Mouse (Mus musculus) midbrain, embryonic 11.5 days (tissue): ENCODE data around the gene Gas7. TPM values are rescaled to one million over a fixed set of nuclear protein-coding genes. Genes with fewer than 3 reads are reported as not detected.

Source experiments
- ATAC-seq: fragments of 200-750 bp; cut with Nextera tagmentation; 2 replicates; pipeline ENCODE4 v1.8.0; 2017; ENCODE audit warnings: moderate TSS enrichment, moderate library complexity; ENCODE audit not compliant: low FRiP score
- DNase-seq: peaks from one replicate; pipeline ENCODE4 v3.0.0; 2015; ENCODE audit warnings: low spot score; ENCODE audit errors: missing footprints
- H3K27ac ChIP-seq: fragments of 300-500 bp; sonication (generic); 2 replicates; pipeline ENCODE4 v1.5.1; 2014; ENCODE audit warnings: low read depth, low read length
- H3K27me3 ChIP-seq: fragments of 300-500 bp; sonication (generic); 2 replicates; pipeline ENCODE4 v1.6.1; 2014; ENCODE audit warnings: mild to moderate bottlenecking, low read length, moderate library complexity, mixed read lengths; ENCODE audit not compliant: control insufficient read depth, insufficient read depth
- H3K36me3 ChIP-seq: fragments of 300-500 bp; sonication (generic); 2 replicates; pipeline ENCODE4 v1.6.1; 2014; ENCODE audit warnings: mild to moderate bottlenecking, low read length, moderate library complexity, mixed read lengths; ENCODE audit not compliant: control insufficient read depth, insufficient read depth
- H3K4me1 ChIP-seq: fragments of 300-500 bp; sonication (generic); 2 replicates; pipeline ENCODE4 v1.6.1; 2014; ENCODE audit warnings: low read length; ENCODE audit not compliant: control insufficient read depth, insufficient read depth
- H3K4me2 ChIP-seq: fragments of 300-500 bp; sonication (generic); 2 replicates; pipeline ENCODE4 v1.6.1; 2014; ENCODE audit warnings: mild to moderate bottlenecking, moderate library complexity
- H3K4me3 ChIP-seq: fragments of 300-500 bp; sonication (generic); 2 replicates; pipeline ENCODE4 v1.5.1; 2014; ENCODE audit warnings: low read depth, low read length
- H3K9ac ChIP-seq: fragments of 300-500 bp; sonication (generic); 2 replicates; pipeline ENCODE4 v1.6.1; 2014; ENCODE audit warnings: low read length
- H3K9me3 ChIP-seq: fragments of 300-500 bp; sonication (generic); 2 replicates; pipeline ENCODE4 v1.6.1; 2016; ENCODE audit warnings: low read length; ENCODE audit not compliant: control insufficient read depth
- WGBS: fragments of 180-500 bp; shearing (Covaris S2); extraction: QIAGEN DNeasy Blood & Tissue Kit; methylation state at CpG from one replicate; pipeline ENCODE4 v1.1.7; 2014; 5-methylcytosine and 5-hydroxymethylcytosine counted together
- polyA plus RNA-seq: library from polyadenylated mRNA; unstranded; fragments of >200 nt; fragmentation: Nextera tagmentation; extraction: Ambion mirVana; gene quantifications from 2 replicates; pipeline ENCODE4 v1.2.1, GENCODE M21; 2014

The Gas7 gene
- polyA plus RNA-seq, 1 experiment from 2014 or later = 2.8 TPM

DNA sequence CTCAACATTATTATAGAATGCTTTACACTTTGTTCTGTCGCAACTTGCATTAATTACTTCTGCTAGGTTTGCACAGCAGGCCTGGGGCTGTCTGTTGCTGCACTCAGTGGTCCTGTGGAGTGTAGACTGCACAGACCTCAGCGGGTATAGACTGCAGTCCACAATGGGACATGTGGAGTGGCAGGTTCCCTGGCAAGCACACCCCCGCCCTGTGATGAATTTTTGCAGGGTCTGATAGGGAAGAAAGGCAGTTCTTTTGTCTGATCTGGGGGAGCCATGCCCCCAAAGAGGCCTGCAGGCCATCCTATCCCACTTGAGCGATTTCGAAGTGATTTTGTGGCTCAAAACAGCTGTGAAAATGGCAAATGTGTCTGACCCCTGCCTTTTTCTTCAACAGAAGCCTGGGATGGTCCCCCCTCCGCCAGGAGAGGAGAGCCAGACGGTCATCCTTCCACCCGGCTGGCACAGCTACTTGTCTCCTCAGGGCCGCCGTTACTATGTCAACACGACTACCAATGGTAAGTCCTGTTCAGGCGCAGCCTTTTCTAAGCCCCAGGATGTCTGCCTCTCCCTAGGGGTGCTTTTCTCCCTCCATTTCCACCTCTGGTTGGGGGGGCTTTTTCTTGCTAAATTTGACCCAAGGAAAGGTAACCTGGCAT lies 147.6 kb downstream of the Gas7 start:
- Histone ChIP-seq H3K36me3 (no peaks in the 10 kb centered on the region), H3K4me2 (no peak overlapping the region), H3K4me3 (no peak overlapping the region), H3K27me3 (no peaks in the 10 kb centered on the region), H3K9me3 (no peaks in the 10 kb centered on the region), H3K9ac (no peak overlapping the region), H3K4me1 (peaks cover 5% of the 10 kb centered on the region), H3K27ac (peak overlapping the region; percentile 35; the same call in 1 of the 2 replicates)
- WGBS = 49% methylated on average over 12 of the region's 12 CpGs
- ATAC-seq = no peak
- DNase-seq = peak; percentile 82

DNA sequence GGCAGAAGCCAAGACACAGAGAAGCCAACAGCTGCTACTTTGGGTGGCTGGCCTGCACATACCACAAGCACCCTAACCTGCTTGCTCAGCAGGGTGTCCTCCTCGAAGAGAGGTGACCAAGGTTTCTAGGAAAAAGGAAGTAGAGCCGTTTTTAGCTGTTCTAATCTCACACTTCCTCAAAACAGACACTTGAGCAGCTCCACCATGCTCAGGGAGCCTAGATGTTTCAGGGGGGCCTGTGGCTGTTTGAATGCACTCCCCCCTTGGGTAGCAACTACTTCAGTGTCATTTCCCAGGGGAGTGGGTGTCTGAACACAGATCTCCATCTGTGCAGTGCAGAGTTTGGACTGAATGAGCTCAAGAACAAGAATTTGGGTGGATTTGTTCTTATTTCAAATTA lies 149.2 kb downstream of the Gas7 start:
- H3K27ac ChIP-seq = no peak overlapping the region
- H3K36me3 ChIP-seq = no peaks in the 10 kb centered on the region
- ATAC-seq = no peak
- H3K9ac ChIP-seq = no peak overlapping the region
- WGBS = 80% methylated on average over 2 of the region's 2 CpGs
- H3K4me1 ChIP-seq = peaks cover 5% of the 10 kb centered on the region
- no peak overlapping the region for H3K4me3 ChIP-seq
- no peak for DNase-seq
- H3K4me2 ChIP-seq = no peak overlapping the region
- no peaks in the 10 kb centered on the region for H3K9me3 ChIP-seq
- no peaks in the 10 kb centered on the region for H3K27me3 ChIP-seq

DNA sequence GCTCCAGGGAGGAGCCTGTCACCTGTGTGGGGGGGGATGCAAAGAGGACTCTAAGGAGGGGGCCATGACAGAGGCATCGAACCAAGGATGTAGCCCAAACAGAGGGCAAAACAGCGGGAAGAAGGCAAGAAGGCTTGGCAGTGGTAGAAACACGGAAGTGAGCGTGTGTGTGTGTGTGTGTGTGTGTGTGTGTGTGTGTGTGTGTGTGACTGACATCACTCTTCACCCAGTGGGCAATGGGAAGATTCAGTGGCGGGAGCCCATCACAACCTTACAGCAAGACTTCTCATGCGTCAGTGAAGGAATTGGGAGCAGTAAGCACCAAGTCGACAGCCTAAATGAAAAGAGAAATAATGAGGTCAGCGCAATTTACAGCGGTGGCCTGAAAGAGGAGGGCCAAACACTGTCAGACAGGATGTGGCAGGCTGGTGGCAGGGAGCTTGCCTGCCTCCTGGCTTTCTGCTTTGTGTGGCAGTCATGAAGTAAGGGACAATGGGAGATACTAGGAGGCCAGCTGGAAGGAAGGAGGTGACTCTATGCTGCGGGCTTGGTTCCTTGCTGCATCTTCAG lies 153.0 kb downstream of the Gas7 start:
- no peak overlapping the region for H3K9ac ChIP-seq
- ATAC-seq = no peak
- H3K9me3 ChIP-seq = no peaks in the 10 kb centered on the region
- H3K4me2 ChIP-seq = no peak overlapping the region
- WGBS = 91% methylated on average over 10 of the region's 10 CpGs
- H3K27me3 ChIP-seq = no peaks in the 10 kb centered on the region
- no peak overlapping the region for H3K4me3 ChIP-seq
- no peaks in the 10 kb centered on the region for H3K4me1 ChIP-seq
- no peak for DNase-seq
- H3K36me3 ChIP-seq = no peaks in the 10 kb centered on the region
- H3K27ac ChIP-seq = no peak overlapping the region

DNA sequence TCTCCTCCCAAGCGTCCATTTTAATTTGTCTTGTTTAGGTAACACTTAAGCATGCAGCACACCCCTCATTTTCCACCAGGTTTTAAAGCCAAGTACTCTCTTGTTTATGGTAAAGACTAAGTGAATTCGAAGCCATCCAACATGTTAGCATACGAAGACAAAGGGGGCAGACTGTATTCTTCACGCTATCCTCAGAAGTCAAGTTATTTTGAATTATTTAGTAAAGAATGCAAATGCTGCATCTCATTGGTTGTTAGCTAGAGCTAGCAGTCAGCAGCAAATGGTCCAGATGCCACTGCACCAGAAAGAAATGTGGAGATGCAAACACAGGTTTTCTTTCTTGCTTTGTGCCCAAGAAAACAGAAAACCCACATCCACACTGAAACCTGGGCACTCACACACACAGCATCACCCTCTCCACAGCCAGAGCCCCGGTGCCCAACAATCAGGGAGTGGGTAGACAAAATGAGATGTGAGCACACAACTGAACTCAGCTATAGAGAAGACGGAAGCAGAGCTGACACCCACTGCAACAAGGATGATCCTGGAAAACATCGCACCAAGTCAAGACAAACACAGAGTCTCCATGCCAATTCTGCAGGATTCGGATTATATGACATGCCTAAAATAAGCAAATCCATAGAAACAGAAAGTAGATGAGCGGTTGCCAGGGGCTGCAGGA lies 157.1 kb downstream of the Gas7 start:
- Histone ChIP-seq H3K9ac (no peak overlapping the region), H3K4me2 (no peak overlapping the region), H3K9me3 (no peaks in the 10 kb centered on the region), H3K27me3 (no peaks in the 10 kb centered on the region), H3K4me1 (no peaks in the 10 kb centered on the region), H3K4me3 (no peak overlapping the region), H3K27ac (no peak overlapping the region), H3K36me3 (no peaks in the 10 kb centered on the region)
- 87% methylated on average over 9 of the region's 9 CpGs for WGBS
- DNase-seq (no peak), ATAC-seq (no peak)

DNA sequence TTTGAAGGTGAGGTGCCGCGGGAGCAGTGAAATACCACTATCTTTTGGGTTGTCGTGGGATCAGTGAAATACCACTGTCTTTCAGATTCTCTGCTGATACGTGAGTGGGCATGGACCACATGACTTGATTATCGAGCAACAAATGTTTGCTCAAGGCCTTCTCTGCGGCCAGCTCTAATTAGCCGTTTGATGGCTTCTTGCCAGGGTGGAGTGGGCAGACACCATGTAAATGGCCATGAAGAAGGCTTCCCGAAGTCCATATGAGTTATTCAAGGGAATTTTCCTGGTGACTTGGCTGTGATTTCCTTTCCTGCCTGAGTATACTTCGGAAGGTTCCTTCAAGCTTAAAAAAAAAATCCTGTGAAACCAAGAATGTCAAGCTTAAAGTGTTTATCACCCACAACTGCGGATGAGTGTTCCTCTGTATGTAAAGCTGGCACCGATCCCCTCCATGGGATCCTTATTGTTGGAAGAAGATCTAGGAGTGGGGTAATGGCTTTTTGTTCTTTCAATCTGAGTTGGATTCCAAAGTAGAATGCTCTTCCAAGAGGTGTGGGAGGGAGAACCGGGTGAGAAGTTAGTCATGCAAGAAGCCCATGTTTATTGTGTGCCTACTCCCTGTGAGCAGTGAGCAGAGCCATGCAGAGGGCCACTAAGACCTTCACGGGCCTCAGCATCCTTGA lies 161.5 kb downstream of the Gas7 start:
- Histone ChIP-seq H3K27ac (no peak overlapping the region), H3K36me3 (no peaks in the 10 kb centered on the region), H3K4me3 (no peak overlapping the region), H3K9ac (no peak overlapping the region), H3K27me3 (no peaks in the 10 kb centered on the region), H3K4me1 (no peaks in the 10 kb centered on the region), H3K4me2 (no peak overlapping the region), H3K9me3 (no peaks in the 10 kb centered on the region)
- WGBS = 89% methylated on average over 13 of the region's 13 CpGs
- DNase-seq = no peak
- no peak for ATAC-seq

DNA sequence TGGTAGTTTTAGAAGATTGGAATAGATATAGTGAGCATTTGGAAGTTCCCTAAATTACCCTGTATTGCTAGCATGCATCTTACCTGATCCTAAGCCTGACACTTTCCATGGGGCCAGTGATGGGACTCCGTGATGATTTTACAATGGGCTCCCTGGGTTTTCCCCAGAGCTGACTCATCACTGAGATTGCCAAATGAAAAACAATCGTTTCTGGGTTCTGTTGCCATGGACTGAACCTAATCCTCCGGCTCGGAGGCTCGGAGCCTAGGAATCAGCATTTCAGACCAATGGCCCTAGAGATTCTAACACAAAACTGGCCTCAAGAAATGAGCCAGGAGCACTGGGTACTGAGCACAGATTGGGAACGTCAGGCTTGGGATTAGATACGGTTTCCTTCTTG lies 167.1 kb downstream of the Gas7 start:
- Histone ChIP-seq H3K36me3 (no peaks in the 10 kb centered on the region), H3K4me1 (no peaks in the 10 kb centered on the region), H3K27ac (no peak overlapping the region), H3K4me3 (no peak overlapping the region), H3K9ac (no peak overlapping the region), H3K9me3 (no peaks in the 10 kb centered on the region), H3K4me2 (no peak overlapping the region), H3K27me3 (no peaks in the 10 kb centered on the region)
- WGBS = 85% methylated on average over 7 of the region's 7 CpGs
- DNase-seq = no peak
- no peak for ATAC-seq

DNA sequence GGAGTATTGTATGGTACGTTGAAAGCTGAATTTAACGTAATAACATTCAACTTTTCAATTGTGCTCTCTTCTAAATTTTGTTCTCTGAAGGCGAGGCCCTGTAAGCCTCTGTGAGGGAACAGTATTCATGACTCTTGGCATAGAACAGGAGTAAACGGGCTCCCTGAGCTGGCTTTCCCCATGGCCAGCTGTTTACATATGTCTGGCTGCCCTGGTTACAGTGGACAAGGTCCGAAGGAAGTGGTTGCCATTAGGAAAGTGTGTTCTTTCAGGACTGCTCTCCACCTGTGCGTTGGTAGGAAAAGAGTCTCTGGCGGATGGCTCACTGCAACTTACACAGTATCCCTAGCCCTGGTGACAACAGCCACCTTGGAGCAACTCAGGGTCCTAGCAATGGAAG lies 171.9 kb downstream of the Gas7 start:
- DNase-seq (no peak), ATAC-seq (no peak)
- no peak overlapping the region for H3K9ac ChIP-seq
- no peaks in the 10 kb centered on the region for H3K27me3 ChIP-seq
- no peaks in the 10 kb centered on the region for H3K36me3 ChIP-seq
- no peak overlapping the region for H3K27ac ChIP-seq
- WGBS = 87% methylated on average over 7 of the region's 7 CpGs
- no peaks in the 10 kb centered on the region for H3K9me3 ChIP-seq
- no peak overlapping the region for H3K4me3 ChIP-seq
- H3K4me1 ChIP-seq = no peaks in the 10 kb centered on the region
- H3K4me2 ChIP-seq = no peak overlapping the region

DNA sequence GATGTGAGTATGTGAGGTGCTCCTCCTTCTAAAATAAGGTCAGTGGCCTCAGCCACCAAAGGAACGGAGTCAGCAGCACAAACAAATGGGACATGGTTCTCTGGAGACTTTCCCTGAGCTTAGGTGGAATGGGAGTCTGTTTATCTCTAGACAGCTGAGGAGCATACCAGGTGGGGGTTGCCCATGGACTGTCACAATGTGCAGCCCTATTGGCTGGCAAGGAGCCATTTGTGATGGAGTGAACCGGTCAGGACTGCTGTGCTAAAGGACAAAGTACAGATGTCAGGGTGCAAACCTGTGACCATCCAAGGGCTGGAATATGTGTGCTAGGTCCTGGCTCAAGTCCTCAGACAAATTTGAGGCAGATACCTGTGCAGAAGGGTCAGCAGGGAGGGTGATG lies 173.3 kb downstream of the Gas7 start:
- H3K27me3 ChIP-seq = no peaks in the 10 kb centered on the region
- H3K36me3 ChIP-seq = no peaks in the 10 kb centered on the region
- 92% methylated on average over 2 of the region's 2 CpGs for WGBS
- H3K9me3 ChIP-seq = no peaks in the 10 kb centered on the region
- DNase-seq (no peak), ATAC-seq (no peak)
- H3K9ac ChIP-seq = no peak overlapping the region
- H3K27ac ChIP-seq = no peak overlapping the region
- H3K4me2 ChIP-seq = no peak overlapping the region
- H3K4me3 ChIP-seq = no peak overlapping the region
- no peaks in the 10 kb centered on the region for H3K4me1 ChIP-seq

DNA sequence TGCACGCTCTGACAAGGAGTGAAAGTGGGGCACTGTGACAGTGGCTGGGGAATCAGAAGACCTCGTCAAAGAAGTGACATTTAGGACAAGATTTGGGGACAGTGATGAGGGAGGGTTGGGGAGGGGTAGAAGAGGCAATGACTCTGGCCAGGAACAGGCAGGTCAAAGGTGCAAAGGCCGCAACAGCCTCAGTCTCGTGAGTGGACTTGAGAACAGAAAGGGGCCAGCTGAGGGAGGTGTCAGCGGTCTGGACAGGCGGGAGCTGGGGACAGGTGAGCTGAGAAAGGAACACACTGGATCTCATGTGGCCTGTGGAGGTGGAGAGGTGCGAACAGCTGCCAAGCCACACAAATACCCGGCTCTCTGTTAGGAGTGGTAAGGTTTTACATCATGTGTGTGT lies 177.7 kb downstream of the Gas7 start:
- H3K4me3 ChIP-seq = no peak overlapping the region
- H3K27me3 ChIP-seq = no peaks in the 10 kb centered on the region
- no peak overlapping the region for H3K27ac ChIP-seq
- H3K9ac ChIP-seq = no peak overlapping the region
- WGBS = 79% methylated on average over 8 of the region's 8 CpGs
- no peaks in the 10 kb centered on the region for H3K4me1 ChIP-seq
- no peaks in the 10 kb centered on the region for H3K9me3 ChIP-seq
- DNase-seq = no peak
- H3K36me3 ChIP-seq = no peaks in the 10 kb centered on the region
- H3K4me2 ChIP-seq = no peak overlapping the region
- ATAC-seq = no peak
